Comparison of ENCODE assay signal across 8 mouse cellular contexts in genomic region chr5:139098991-139099972, GRCm38 (mm10). TPM values are rescaled to one million over a fixed set of nuclear protein-coding genes. Genes with fewer than 3 reads are reported as not detected.
A peak's percentile ranks its signal among the peaks of the same experiment; 100 is the strongest.
DNase-seq lines count a peak whose midpoint lies in the region; ATAC-seq and TF ChIP-seq lines count a peak whose summit lies in the region.

No protein-coding gene starts in this region.

- H3K4me2 ChIP-seq in heart, embryonic 11.5 days = peak overlapping the region; percentile 16

- H3K4me3 ChIP-seq in heart, embryonic 11.5 days (ENCODE audit: low read depth, low read length) = no peak overlapping the region
- H3K4me3 ChIP-seq in left cerebral cortex, adult 2 months = no peak overlapping the region; the same call in 1 of the 2 replicates

- no peak for TF ChIP-seq CTCF in left cerebral cortex, adult 2 months (IDR thresholded peaks at IDR 0.05)

- WGBS in heart, embryonic 11.5 days (ENCODE audit: insufficient replicate concordance) = 23% methylated on average over 12 of the region's 12 CpGs

- DNase-seq in adrenal gland, adult 2 months = peak; percentile 18
- DNase-seq in adrenal gland, adult 18-20 months (ENCODE audit: low spot score in 2 of 2) = no peak
- peak; percentile 71 for DNase-seq in ovary, adult 18-20 months (ENCODE audit: low spot score)
- DNase-seq in ovary, postnatal 14 days (ENCODE audit: low spot score) = no peak
- peak; percentile 53 to 60 for DNase-seq in left cerebral cortex, adult 2 months (ENCODE audit: extremely low spot score in 1 of 2, low spot score in 2 of 2)
- peak; percentile 61 for DNase-seq in telencephalon, adult 2 months (ENCODE audit: low read depth, low spot score)
- DNase-seq in kidney, adult 18-20 months = no peak

- H3K4me1 ChIP-seq in heart, embryonic 11.5 days (ENCODE audit: control insufficient read depth, insufficient read depth, low read length) = peaks cover 10% of the 10 kb centered on the region; the same call in 1 of the 2 replicates

- H3K27ac ChIP-seq in heart, embryonic 11.5 days (ENCODE audit: low read depth, low read length) = no peak overlapping the region
- H3K27ac ChIP-seq in left cerebral cortex, adult 2 months = peak overlapping the region; percentile 73

- H3K9ac ChIP-seq in heart, embryonic 11.5 days (ENCODE audit: low read depth, low read length) = no peak overlapping the region

- no peaks in the 10 kb centered on the region for H3K36me3 ChIP-seq in heart, embryonic 11.5 days (ENCODE audit: control insufficient read depth, insufficient read depth, low read length)

- no peaks in the 10 kb centered on the region; the same call in 1 of the 2 replicates for H3K27me3 ChIP-seq in heart, embryonic 11.5 days (ENCODE audit: control insufficient read depth, insufficient read depth, low read length)

- intact Hi-C loops in left cerebral cortex, adult 2 months (cut with DNase I) = no loop called here

- no peaks in the 10 kb centered on the region for H3K9me3 ChIP-seq in heart, embryonic 11.5 days (replicated peaks; ENCODE audit: control insufficient read depth, low read length)

- ATAC-seq in heart, embryonic 11.5 days (replicated peaks; ENCODE audit: insufficient number of reproducible peaks, low FRiP score, low TSS enrichment) = 0 out of 2 replicates have a peak, but pooled peaks have one; percentile 42

RNA-seq across cellular contexts. Expression of gene Prkar1b, which starts 50.5 kb away (rescaled TPM):
- total RNA-seq in adrenal gland, adult 2 months (2021) = 10 to 100 TPM; 32.5 to 56.3 TPM
- 31.8 and 34.3 TPM in 2 replicates for polyA plus RNA-seq in adrenal gland, adult 2 months (2012; rRNA removed)
- 10 to 100 TPM; 44.4 to 67.4 TPM for total RNA-seq in adrenal gland, adult 18-20 months (2021)
- 5.3 and 8.4 TPM in 2 replicates for polyA plus RNA-seq in heart, embryonic 11.5 days (2014; fragmentation: Nextera tagmentation; extraction: Ambion mirVana)
- 100 to 1,000 TPM; 767 to 781 TPM for total RNA-seq in left cerebral cortex, adult 2 months (2021)

RNA-seq across cellular contexts. Expression of gene Dnaaf5, which starts 50.7 kb away (rescaled TPM):
- total RNA-seq in adrenal gland, adult 2 months (2021) = 10 to 100 TPM; 20.1 to 24.2 TPM
- 46.2 and 48.9 TPM in 2 replicates for polyA plus RNA-seq in adrenal gland, adult 2 months (2012; rRNA removed)
- 10 to 100 TPM; 17.1 to 19.4 TPM for total RNA-seq in adrenal gland, adult 18-20 months (2021)
- polyA plus RNA-seq in heart, embryonic 11.5 days (2014; fragmentation: Nextera tagmentation; extraction: Ambion mirVana) = 6.2 and 6.9 TPM in 2 replicates
- 1 to 10 TPM; 7.4 to 8.2 TPM for total RNA-seq in left cerebral cortex, adult 2 months (2021)

Comparison
In these comparisons a context has a peak if more than half of its experiments do, and no peak if none do; other contexts are left out.
1. DNase-seq: peak in adrenal gland, adult 2 months (single experiment), ovary, adult 18-20 months (single experiment), left cerebral cortex, adult 2 months (2 of 2) and telencephalon, adult 2 months (single experiment); none in adrenal gland, adult 18-20 months (0 of 2), ovary, postnatal 14 days (single experiment) and kidney, adult 18-20 months (single experiment).
2. RNA of gene Prkar1b, which starts 50.5 kb away (total RNA-seq): 767 to 781 TPM in left cerebral cortex, adult 2 months; 44.4 to 67.4 TPM in adrenal gland, adult 18-20 months and 32.5 to 56.3 TPM in adrenal gland, adult 2 months; every median in the first group is over 10 times any median in the second.